Mouse (Mus musculus) heart, adult 2 months (tissue): ENCODE data around the gene B3glct.
A peak's percentile ranks its signal among the peaks of the same experiment; 100 is the strongest.

ENCODE experiments used
- CTCF ChIP-seq: fragments of 200-600 bp; IDR thresholded peaks from 2 replicates; pipeline ENCODE4 v1.8.1; 2022; ENCODE audit warnings: antibody characterized with exemption, mild to moderate bottlenecking, moderate library complexity
- EP300 ChIP-seq: fragments of 200-500 bp; IDR thresholded peaks from 2 replicates; pipeline ENCODE4 v1.6.1; 2011; ENCODE audit warnings: low read depth, low read length, control low read depth; ENCODE audit not compliant: insufficient read depth
- POLR2A ChIP-seq: fragments of 200-500 bp; IDR thresholded peaks from 2 replicates; pipeline ENCODE4 v1.6.1; 2011; ENCODE audit warnings: mild to moderate bottlenecking, low read depth, low read length, control low read depth; ENCODE audit not compliant: insufficient read depth

GRCm38 (mm10) chr5:149647367-149648115 lies 30.5 kb upstream of the B3glct start:
- TF ChIP-seq POLR2A = no peak
- TF ChIP-seq CTCF = peak; percentile 23
- TF ChIP-seq EP300 = no peak
